Mouse (Mus musculus): ENCODE results near the gene Ugt1a1.

Gene Ugt1a1

DNA sequence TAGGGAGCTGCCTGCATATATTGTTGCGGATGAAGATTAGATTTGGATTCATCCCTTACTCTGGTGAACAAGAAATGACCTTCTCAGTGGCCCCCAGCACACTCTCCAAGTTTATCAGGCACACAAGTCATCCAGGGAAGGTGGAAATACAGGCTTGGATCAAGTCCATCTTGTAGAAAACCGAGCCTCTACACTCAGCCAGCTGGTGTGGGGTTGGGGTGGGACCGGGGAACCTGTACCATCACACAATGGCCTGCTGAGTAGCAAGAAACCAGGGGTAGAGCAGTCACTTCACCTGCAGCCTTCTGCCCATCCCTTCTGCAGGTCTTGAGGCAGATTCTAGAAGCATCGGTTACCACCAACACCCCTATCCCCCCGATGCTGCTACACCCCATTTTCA lies 22.9 kb downstream of the Ugt1a1 start:
- no peak for DNase-seq (ENCODE audit: low spot score)

DNA sequence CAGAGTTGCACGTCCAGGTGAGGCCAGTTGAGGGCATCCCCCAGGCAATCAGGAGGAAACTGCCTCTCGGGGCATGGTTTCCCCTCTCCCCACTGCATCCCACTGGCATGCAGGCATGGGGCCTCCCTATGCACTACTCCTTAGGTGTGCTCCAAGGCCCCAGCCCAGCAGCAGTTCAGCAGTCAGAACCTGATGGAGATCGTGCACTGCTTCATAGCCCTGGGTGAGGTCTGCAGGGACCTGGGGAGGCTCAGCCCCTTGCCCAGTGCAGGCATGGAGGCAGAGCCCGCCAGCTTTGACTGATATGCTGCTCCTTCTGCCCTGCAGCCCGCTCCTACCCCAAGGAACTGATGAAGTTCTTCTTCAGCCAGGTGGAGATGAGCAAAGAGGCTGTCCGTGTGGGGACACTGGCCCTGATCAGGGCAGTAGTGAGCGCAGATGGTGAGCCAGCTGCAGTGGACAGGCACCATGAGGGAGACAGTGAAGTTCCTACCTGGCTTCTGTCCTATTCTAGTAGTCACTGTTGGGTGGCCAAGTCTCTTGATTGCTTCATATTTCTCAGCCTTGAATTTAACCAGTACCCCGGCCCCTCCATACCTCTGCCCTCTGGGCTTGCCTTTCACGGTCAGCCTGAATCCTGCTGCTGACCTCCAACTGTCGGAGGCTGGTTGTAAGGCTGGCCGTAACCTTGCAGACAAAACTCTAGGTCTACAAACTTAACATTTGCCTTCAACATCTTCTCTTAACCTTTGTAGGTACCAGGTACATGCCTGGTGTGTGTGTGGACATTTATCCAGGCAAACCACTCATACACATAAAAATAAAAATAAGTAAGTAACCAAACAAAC lies 23.5 kb downstream of the Ugt1a1 start:
- DNase-seq (ENCODE audit: low spot score), result no peak

DNA sequence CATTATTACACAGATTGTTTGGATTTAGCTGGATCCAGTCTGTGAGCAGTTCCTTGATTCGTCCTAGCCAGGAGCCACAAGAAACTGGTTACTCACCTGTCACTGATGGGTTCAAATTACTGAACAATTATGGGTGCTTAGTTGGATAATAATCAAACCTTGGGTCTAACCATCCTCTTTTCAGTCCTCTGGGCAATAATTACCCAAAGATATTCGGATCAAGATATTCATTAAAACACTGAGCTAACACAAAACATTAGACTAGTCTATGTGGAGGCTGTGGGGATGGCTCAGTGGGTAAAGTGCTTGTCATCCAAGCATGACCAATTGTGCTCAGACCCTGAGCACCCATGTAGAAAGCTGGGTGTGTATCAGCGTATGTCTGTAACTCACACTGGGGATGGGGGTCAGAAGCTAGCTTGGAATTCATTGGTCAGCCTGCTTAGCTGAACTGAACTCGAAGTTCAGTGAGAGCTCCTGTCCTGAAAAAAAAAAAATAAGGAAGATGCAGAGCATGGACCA lies 24.2 kb downstream of the Ugt1a1 start:
- no peak for DNase-seq (ENCODE audit: low spot score)

DNA sequence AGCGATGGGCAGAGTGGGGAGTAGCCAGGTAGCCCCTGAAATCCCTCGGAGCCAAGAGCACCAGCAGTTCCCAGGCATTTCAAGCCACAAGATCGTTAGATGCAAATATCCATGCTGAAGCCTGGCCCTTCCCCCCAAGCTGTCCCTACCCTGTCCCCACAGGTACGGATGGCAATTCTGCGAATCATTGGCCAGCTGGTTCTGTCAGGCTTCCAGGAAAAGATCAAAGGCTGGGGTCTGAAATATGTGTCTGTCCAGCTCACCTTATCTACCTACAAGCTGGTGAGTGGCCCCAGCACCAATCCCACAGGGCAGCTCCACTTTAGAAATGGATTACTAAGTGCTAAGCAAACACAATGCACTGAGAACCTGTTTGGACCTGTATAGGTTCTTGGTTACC lies 25.6 kb downstream of the Ugt1a1 start:
- DNase-seq (ENCODE audit: low spot score), result no peak

DNA sequence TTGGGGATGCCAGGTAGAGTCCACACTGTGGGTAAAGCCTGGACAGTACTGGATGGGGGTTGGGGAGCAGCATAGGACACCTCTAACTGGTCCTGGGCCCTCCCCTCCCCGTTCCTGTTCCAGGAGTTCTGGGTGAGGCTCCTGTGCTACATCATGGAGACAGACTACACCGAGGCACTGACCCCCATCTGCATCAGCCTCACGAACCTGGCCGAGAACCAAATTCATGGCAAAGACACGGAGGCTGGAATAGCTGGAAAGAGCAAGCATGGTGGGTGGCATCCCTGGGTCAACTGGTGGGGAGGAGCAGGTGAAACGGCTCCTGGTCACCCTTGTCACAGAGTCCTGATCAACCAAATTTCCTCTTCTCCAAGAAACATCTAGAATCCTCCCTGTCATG lies 27.0 kb downstream of the Ugt1a1 start:
- DNase-seq (ENCODE audit: low spot score), result no peak

DNA sequence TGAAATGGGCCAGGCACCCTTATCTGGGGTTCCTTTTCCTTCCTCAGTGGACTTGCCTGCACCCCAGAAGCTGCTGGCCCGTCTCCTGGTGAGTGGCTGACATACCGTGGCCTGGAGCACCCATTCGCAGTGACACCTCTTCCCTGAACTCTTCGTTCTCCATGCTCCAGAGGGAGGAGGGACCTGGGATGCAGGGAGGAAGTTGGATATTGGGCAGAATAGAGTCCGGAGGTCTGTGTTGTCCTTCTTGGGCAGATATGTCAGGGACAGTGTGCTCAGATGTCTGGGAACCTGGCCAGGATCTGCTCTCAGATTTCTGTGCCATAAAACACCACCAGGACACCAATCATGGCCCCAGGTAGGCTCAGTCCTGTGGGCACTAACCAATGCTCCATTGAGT lies 28.3 kb downstream of the Ugt1a1 start:
- DNase-seq (ENCODE audit: low spot score), result no peak

DNA sequence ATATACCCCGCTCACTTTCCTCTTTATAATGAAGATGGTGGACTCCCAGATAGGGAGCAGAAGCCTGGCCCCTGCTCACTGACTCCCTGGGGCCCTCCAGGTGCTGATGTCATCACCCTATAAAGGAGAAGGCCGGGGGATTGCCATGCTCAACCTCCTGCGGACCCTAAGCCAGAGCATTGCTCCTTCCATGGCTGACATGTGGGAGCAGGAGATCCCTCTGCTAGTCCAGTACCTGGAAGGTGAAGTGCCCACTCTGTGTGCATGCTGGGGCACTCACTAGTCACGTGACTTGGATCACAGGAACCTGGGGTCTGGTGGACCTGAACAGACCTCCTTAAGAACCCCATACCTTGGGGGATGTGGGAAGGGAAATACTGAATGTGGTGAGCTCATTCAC lies 28.8 kb downstream of the Ugt1a1 start:
- no peak for DNase-seq (ENCODE audit: low spot score)

DNA sequence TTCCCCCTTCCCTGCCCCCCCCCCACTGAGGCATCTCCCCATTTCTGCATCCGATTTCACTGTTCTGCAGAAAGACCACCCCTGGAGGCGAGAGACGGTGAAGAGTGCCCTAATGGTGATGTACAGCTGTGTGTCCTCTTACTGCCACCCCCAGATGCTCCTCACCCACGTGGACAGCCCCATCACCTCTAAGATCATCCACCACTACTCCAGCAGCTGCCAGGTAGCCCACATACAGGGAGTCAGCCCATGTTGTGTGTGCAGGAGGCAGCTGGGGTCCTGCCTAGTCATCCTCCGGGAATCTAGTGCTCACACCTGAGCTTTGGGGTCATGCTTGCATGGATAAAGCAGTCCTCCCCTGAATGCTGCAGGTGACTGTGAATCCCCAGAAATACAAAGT lies 32.1 kb downstream of the Ugt1a1 start:
- no peak for DNase-seq (ENCODE audit: low spot score)

DNA sequence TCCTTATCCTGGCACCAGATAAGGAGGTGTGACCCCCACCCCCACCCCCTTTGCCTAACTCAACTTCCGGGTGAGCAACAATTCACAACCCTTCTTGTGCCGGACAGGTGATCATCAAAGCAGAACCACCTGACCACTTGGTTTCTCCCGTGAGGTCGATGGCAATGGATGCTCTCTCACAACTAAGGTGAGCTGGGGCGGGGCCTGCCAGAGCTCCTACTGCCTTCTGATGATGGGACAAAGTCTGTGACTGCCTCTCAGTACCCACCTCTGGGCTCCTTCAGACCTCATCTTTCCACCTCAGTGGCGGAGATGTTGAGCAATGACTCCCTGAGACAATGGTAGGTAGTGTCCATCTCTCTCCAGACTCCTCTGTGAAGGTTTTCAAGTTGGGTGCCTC lies 34.1 kb downstream of the Ugt1a1 start:
- no peak for DNase-seq (ENCODE audit: low spot score)

DNA sequence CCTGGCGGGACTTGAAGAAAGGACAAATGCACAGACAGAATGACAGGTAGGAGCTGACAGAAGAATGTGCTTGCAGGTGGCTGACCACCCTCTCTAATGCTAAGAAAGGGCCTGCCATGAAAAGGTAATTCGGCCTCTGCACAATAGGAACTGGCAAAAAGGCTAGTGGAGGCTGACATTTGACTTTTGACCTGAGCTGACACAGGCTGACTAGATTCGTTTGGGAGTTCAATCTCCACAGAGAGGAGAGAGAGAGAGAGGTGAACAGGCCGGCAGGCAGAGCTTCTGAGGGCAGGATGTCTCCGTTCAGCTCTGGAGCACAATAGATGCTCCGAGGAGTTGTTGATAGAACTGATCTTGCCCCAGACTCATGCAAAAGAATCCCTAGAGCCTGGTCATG lies 34.6 kb downstream of the Ugt1a1 start:
- DNase-seq (ENCODE audit: low spot score), result no peak

DNA sequence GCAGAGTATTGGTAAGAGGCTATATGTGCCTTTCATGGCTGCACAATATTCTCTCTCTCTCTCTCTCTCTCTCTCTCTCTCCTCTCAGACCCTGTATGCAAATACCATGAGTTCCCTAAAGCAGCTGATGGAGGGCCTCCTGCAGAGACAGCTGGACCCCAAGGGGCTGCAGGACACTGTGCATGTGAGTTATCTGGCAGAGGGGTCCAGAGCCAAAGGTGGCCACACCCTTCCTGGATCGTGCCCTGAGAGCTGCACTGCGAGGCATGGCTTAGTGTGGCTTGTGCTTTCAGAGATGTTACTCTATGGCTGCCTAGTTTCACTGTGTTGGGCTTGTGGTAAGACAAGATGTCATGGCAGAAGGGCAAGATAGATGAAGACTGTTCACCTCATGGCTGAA lies 35.9 kb downstream of the Ugt1a1 start:
- no peak for DNase-seq (ENCODE audit: low spot score)

DNA sequence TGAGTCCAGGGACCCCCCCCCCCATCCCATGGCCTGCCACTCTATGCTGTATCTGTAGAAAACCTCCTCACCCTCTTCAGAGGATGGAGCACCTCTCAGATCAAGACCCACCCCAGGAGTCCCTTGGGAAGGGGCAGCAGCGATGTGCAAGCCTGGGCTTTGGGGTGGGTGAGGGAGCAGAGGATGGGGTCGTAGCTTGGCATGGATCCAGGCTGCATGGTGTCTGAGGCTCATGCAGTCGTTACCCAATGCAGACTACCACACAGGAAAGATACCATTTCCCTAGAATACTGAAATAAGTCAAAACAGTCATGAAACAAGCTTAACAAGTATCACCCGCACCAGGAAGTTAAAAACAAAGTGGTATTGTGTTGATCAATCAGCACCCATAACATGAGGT lies 36.9 kb downstream of the Ugt1a1 start:
- no peak for DNase-seq (ENCODE audit: low spot score)

DNA sequence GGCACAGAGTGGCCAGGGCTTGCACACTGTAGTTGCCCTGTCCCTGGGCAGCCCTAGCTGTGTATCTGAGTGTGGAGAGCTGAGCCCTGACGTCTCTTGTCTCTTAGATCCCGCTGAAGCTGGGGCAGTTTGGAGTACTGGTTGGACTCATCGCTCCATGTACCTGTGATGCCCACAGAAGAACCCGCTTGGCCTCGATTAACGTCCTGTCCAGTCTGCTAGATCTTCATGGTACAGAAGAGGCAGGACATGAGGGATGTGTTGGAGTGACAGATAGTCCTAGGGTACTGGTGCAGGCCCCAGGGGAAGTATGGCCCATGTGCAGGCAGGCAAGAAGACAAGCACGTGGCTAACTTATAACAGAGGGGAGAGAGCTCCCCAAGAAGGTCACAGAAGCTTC lies 37.8 kb downstream of the Ugt1a1 start:
- no peak for DNase-seq (ENCODE audit: low spot score)

DNA sequence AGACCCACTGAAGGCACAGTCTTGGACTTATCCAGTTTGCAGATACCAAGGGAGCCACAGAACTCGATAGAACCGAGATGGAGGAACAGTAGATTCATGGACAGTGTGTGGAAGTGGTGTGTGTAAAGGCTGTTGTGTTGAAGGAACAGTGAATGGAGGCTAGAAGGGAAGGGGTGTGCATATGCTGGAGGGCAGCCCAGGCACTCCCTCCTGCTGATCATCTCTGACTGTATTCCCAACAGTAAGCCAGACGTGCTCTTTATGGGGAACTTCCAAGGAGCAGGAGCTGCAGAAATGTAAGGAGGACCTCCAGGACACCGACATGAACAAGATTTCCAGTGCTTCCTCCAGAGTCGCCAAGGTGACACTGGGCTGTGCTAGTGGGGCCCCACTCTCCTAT lies 38.3 kb downstream of the Ugt1a1 start:
- no peak for DNase-seq (ENCODE audit: low spot score)

DNA sequence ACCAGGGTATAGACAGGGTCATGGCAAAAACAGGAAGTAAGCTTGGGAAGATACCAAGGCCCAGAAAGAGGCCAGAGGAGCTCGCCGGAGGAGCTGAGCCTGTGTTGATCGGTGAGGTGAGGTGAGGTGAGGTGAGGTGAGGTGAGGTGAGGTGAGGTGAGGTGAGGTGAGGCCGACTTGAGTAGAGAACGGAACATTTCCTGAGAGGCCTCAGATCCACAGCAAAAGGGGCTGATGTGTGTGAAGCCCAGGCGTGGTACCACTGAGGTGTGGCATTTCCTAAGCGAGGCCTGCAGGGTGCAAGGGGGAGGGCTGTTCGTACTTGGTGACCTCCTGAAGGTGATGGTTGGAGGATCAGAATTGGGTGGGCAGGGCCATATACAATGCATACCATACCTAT lies 41.3 kb downstream of the Ugt1a1 start:
- no peak for DNase-seq (ENCODE audit: low spot score)

DNA sequence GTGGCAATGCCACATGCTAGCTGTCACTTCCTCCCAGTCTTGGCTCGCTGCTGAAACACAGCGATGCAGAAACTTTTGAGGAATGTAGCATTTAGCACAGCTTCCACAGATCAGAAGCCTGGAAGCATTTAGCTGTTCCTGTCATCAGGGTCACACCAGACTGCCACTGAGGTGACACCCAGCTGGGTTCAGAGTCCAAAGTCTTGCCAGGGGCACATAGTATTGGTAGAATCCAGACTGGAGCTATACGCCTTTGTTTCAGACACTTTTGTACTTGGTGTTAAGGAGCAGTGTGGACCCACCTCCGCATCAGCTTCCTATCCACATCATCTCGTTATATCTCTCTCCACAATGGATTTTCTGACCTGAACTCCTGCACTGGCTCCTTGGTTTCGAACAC lies 41.8 kb downstream of the Ugt1a1 start:
- no peak for DNase-seq (ENCODE audit: low spot score)

DNA sequence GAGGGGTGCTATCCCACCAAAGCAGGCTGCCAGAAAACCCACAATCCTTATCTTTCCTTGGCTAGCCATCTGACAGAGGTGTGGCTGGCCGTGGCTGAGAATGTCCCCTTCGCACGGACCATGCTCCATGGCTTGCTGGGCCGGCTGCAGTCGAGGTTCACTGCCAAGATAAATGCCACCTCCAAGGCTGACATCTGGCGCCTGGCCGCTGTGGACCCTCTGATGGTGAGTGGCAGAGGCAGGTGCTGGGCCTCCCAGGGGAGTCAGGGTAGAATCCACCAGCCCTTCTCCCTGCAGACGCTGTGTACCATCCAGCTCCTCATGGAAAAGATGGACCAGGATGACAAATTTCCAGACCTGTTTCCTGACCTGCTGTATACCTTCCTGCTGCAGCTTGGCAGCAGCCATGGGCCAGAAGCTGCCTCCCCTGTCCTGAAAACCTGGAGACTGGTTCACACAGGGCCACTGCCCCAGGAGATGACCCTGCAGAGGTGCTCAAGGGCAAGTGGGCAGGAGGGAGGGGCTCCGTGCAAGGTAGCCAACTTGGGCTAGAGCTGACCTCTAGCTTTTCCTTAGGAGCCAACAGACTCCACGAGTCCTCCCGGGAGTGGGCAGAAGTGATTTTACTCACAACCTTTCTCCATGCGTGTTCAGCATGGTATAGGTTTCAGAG lies 43.2 kb downstream of the Ugt1a1 start:
- DNase-seq (ENCODE audit: low spot score), result no peak

DNA sequence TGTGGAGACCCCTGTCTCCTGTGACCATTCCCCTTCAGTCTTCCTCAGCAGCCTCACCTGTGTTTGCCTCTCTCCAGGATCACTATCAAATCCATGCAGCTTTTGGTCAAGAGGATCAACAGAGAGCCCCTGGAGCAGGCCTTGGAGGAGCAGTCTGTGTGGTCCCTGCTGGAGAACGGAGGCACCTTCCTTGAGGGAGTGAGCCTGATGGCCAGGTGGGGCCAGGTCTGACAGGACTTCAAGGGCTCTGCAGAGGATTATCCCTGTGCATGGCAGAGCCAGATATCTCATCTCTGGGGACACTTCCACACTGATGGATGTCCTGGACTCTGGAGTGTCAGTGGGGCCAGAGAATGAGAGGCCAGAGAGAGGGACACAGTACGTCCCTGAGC lies 43.7 kb downstream of the Ugt1a1 start:
- no peak for DNase-seq (ENCODE audit: low spot score)

DNA sequence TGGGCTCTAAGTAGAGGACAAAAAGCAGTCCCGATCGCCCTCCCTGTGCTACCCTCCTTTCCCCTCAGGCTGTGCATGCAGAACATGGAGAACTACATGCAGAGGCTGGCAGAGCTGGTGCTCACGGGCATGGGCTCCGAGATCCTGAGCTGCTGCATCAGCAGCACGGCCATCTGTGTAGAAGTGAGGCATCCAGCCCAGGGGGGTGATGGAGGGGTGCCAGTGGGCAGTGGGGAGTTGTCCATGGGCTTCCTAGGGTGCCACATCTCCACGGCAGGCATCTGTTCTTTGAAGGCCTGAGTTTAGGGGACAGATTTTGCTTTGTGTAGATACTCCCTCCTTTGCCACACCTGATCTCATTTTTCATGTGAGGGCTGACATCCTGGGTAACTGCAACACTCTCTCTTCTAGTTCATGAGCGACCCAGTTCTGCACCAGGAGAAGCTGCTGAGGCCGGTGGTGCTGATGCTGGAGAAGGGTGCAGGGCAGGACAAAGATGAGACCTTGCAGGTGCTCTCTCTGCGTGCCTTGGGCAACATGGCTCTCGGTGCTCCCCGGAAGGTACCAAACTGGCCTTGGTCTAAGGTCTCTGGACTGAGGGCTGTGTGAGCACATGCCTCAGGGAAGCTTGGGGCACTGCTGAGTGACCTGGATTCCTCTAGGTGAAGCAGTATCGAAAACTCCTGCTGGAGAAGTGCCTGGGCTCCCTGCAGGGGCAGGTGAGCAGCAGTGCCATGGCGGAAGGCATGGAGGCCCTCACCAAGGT lies 44.4 kb downstream of the Ugt1a1 start:
- DNase-seq (ENCODE audit: low spot score), result no peak

DNA sequence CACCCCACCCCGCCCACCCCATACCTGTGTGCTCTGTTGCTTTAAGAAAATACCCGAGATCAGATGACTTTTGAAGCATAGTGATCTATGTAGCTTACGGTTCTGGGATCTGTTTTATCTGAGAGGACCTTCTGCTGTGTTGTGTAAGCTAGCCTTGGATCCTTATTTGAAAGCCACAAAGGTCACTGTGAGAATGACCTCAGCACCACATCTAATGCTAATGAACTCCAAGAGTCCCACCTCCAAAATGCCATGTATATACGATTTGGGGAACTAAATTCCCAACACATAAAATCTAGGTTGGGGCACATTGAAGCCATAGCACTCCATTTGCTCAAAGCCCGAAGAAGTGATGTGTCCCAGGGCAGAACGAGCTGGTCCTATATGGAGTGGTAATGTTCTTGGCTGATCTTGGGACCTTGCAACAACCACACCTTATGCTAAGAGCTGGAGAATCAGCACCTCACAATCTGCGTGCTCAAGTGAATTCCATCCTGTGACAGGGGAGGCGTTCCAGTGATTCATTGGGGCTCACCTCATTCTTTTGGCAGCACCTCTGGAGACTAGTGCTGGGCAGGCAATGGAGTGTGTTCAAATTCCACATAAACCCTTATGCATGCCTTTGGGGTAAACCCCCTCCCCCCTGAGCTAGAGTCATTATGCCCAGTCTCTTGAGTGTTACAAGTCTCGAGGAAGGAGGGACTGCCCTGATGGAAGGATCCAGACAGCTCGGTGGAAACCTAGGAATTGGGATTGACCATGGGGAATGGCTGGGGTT lies 45.3 kb downstream of the Ugt1a1 start:
- no peak for DNase-seq (ENCODE audit: low spot score)

DNA sequence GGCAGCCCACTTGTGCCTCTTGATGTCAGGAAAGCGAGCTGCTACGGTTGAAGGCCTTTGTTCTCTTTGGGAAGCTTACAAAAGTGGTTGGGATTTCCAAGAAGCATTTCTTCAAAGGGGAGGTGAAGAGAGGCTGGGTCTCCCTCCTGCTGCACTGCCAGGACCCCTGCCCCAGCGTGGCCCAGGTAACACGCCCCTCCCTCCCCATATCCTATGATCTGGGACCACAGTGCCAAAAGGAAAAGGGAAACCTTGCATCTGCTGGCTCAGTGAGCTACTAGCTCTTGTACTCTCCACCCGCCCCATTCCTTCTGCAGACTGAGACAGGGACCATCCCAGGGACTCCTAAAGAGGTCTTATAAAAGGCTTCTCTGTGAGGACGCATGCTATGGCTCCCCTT lies 45.9 kb downstream of the Ugt1a1 start:
- no peak for DNase-seq (ENCODE audit: low spot score)

DNA sequence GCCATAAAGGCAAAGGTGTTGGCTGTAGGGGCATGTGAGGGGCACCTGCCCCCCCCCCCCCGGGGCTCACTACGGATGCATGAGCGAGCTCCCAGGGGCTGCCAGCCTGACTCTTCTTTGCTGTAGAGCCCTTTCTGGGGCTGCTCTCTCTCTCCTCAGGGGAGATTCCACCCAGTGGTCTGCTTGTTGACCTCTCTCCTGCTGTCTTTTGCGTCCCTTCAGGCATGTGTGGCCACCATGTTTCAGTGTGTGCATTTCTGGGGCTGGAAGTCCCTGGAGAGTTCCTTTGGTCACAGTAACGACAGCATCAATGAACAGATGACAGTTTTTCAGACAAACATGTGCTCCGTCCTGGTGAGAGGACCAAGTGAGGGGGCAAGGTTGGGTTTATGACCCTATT lies 46.6 kb downstream of the Ugt1a1 start:
- DNase-seq (ENCODE audit: low spot score), result no peak

Data from T-cell, adult 2 months (primary cell).